Mouse (Mus musculus): ENCODE data around the gene Ror1.

DNA sequence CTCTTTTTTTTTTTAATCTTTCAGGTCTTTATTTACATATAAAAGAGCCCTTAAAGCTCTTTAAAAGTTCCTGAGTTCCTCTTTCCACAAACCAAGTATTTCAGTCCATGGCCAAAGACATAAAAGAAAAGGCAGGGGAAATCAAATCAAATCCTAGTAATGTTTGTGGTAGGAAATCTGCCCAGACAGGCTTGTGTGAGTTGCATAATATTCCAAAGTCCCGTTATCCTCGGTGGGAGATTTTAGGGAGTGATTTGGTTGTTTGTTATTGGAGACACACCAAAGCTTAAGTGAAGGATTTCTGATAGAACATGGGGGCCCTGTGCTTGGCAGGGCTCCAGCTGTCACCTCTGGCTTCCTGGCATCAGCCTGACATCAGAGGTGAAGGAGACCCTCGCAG lies 305.5 kb downstream of the Ror1 start:
- no peak for TF ChIP-seq POLR2A (IDR thresholded peaks at IDR 0.05; ENCODE audit: low read depth, low read length)
- TF ChIP-seq CTCF (IDR thresholded peaks at IDR 0.05; ENCODE audit: borderline replicate concordance, insufficient read depth, low read length) = no peak

Measured in embryonic fibroblast, embryonic 13.5 days (primary cell).